9 mouse cellular contexts compared by ENCODE assay signal in genomic region chr17:26547771-26548170, GRCm38 (mm10). TPM values are rescaled to one million over a fixed set of nuclear protein-coding genes. Genes with fewer than 3 reads are reported as not detected.
DNase-seq lines count a peak whose midpoint lies in the region; ATAC-seq and TF ChIP-seq lines count a peak whose summit lies in the region.
"Had no signal": no experiment of that assay in that cellular context is flagged by ENCODE, and none has a peak within 500 bp of the region (broad histone marks: within the 10 kb centered on the region; RNA-seq: fewer than 3 reads in every experiment).

No protein-coding gene starts in this region.

- peak overlapping the region; percentile 56 for H3K9ac ChIP-seq in ES-Bruce4 (ENCODE audit: low read depth, poor library complexity, severe bottlenecking)
- no peak overlapping the region for H3K9ac ChIP-seq in embryonic facial prominence, embryonic 11.5 days (replicated peaks; ENCODE audit: low read length)
- no peak overlapping the region for H3K9ac ChIP-seq in forebrain, embryonic 12.5 days

- intact Hi-C loops in heart, postnatal 10 days (cut with DNase I), result loop anchor here (2.0 to 5.0 kb wide), 2 partner anchors 35 to 39 kb away; no protein-coding TSS in a partner anchor

- ATAC-seq in embryonic facial prominence, embryonic 11.5 days (replicated peaks; ENCODE audit: insufficient number of reproducible peaks, low FRiP score, low TSS enrichment, low read depth), result no peak
- no peak for ATAC-seq in forebrain, embryonic 12.5 days (ENCODE audit: low FRiP score)
- no peak for ATAC-seq in frontal cortex, adult (ENCODE audit: low TSS enrichment)

- no peaks in the 10 kb centered on the region for H3K9me3 ChIP-seq in ES-Bruce4 (replicated peaks; ENCODE audit: control insufficient read depth, insufficient read depth, low read length, poor library complexity, severe bottlenecking)
- no peaks in the 10 kb centered on the region for H3K9me3 ChIP-seq in embryonic facial prominence, embryonic 11.5 days (replicated peaks; ENCODE audit: control insufficient read depth, low read length)
- no peaks in the 10 kb centered on the region for H3K9me3 ChIP-seq in limb, embryonic 10.5 days (replicated peaks)
- H3K9me3 ChIP-seq in forebrain, embryonic 12.5 days, result no peaks in the 10 kb centered on the region

- H3K4me2 ChIP-seq in embryonic facial prominence, embryonic 11.5 days (ENCODE audit: low read depth, low read length), result no peak overlapping the region
- H3K4me2 ChIP-seq in forebrain, embryonic 12.5 days, result no peak overlapping the region

- peak overlapping the region; percentile 7; the same call in 1 of the 2 replicates for H3K4me3 ChIP-seq in ES-Bruce4 (ENCODE audit: low read depth, low read length)
- H3K4me3 ChIP-seq in embryonic facial prominence, embryonic 11.5 days (ENCODE audit: low read depth, low read length), result no peak overlapping the region
- no peak overlapping the region for H3K4me3 ChIP-seq in limb, embryonic 10.5 days
- no peak overlapping the region for H3K4me3 ChIP-seq in forebrain, embryonic 12.5 days (replicated peaks)

- peak; percentile 90 for TF ChIP-seq EP300 in ES-Bruce4 (IDR thresholded peaks at IDR 0.05; ENCODE audit: insufficient read depth, low read depth, low read length)

- no peaks in the 10 kb centered on the region for H3K27me3 ChIP-seq in ES-Bruce4 (ENCODE audit: control insufficient read depth, insufficient read depth, low read length, poor library complexity, severe bottlenecking)
- no peaks in the 10 kb centered on the region for H3K27me3 ChIP-seq in embryonic facial prominence, embryonic 11.5 days (ENCODE audit: control insufficient read depth, insufficient read depth, low read length)
- H3K27me3 ChIP-seq in limb, embryonic 10.5 days (ENCODE audit: low read depth, poor library complexity, severe bottlenecking), result peaks cover 17% of the 10 kb centered on the region; the same call in 1 of the 2 replicates
- H3K27me3 ChIP-seq in forebrain, embryonic 12.5 days, result peaks cover 20% of the 10 kb centered on the region

- peak; percentile 34 for DNase-seq in embryonic facial prominence, embryonic 11.5 days (ENCODE audit: low spot score)
- DNase-seq in heart, postnatal 10 days, result peak; percentile 79 to 84
- no peak for DNase-seq in limb, embryonic 10.5 days (ENCODE audit: low spot score)
- no peak for DNase-seq in frontal cortex, postnatal 25 days (ENCODE audit: low spot score in 2 of 2)
- no peak for DNase-seq in right cerebral cortex, adult 18-20 months
- DNase-seq: cerebellum, postnatal 10 days had no signal

- H3K4me1 ChIP-seq in ES-Bruce4 (ENCODE audit: control insufficient read depth, insufficient read depth, low read length), result peaks cover 17% of the 10 kb centered on the region
- H3K4me1 ChIP-seq in embryonic facial prominence, embryonic 11.5 days (ENCODE audit: control insufficient read depth, insufficient read depth, low read length), result no peaks in the 10 kb centered on the region
- peaks cover 20% of the 10 kb centered on the region for H3K4me1 ChIP-seq in limb, embryonic 10.5 days
- no peaks in the 10 kb centered on the region for H3K4me1 ChIP-seq in forebrain, embryonic 12.5 days

- TF ChIP-seq POLR2A in ES-Bruce4 (IDR thresholded peaks at IDR 0.05; ENCODE audit: insufficient read depth, low read length), result no peak

- peak overlapping the region; percentile 62 for H3K27ac ChIP-seq in ES-Bruce4 (ENCODE audit: insufficient read depth, low read length)
- H3K27ac ChIP-seq in embryonic facial prominence, embryonic 11.5 days (replicated peaks; ENCODE audit: low read depth, low read length), result no peak overlapping the region
- peak overlapping the region; percentile 64 for H3K27ac ChIP-seq in limb, embryonic 10.5 days
- no peak overlapping the region for H3K27ac ChIP-seq in forebrain, embryonic 12.5 days

- no peak for TF ChIP-seq CTCF in ES-Bruce4 (IDR thresholded peaks at IDR 0.05; ENCODE audit: low read depth, low read length)

- 28% methylated on average over 7 of the region's 7 CpGs for WGBS in embryonic facial prominence, embryonic 11.5 days
- WGBS in limb, embryonic 10.5 days, result 45% methylated on average over 7 of the region's 7 CpGs
- WGBS in forebrain, embryonic 12.5 days, result 43% methylated on average over 7 of the region's 7 CpGs

- H3K36me3 ChIP-seq in ES-Bruce4 (ENCODE audit: control insufficient read depth, insufficient read depth, low read length, poor library complexity, severe bottlenecking), result no peaks in the 10 kb centered on the region
- H3K36me3 ChIP-seq in embryonic facial prominence, embryonic 11.5 days (replicated peaks; ENCODE audit: control insufficient read depth, insufficient read depth, low read depth, low read length), result no peaks in the 10 kb centered on the region
- H3K36me3 ChIP-seq in limb, embryonic 10.5 days, result no peaks in the 10 kb centered on the region
- H3K36me3 ChIP-seq in forebrain, embryonic 12.5 days (replicated peaks), result no peaks in the 10 kb centered on the region

RNA-seq across cellular contexts. Expression of gene Ergic1, which starts 13.5 kb away (rescaled TPM):
- polyA plus RNA-seq in ES-Bruce4 (2011; ENCODE audit: insufficient read depth, insufficient read length, low read depth, missing spikeins), result 166 and 167 TPM in 2 replicates
- polyA plus RNA-seq in embryonic facial prominence, embryonic 11.5 days (2014; fragmentation: Nextera tagmentation; extraction: Ambion mirVana), result 133 and 138 TPM in 2 replicates
- 10 to 100 TPM; 84.4 to 87.8 TPM for total RNA-seq in heart, postnatal 10 days (2021)
- 114 and 121 TPM in 2 replicates for polyA plus RNA-seq in limb, embryonic 10.5 days (2016; fragmentation: Nextera tagmentation; extraction: Ambion mirVana)
- polyA plus RNA-seq in forebrain, embryonic 12.5 days (2016; fragmentation: Nextera tagmentation; extraction: Ambion mirVana), result 99.9 and 105 TPM in 2 replicates

RNA-seq across cellular contexts. Expression of gene Dusp1, which starts 14.2 kb away (rescaled TPM):
- 58.4 and 64.9 TPM in 2 replicates for polyA plus RNA-seq in ES-Bruce4 (2011; ENCODE audit: insufficient read depth, insufficient read length, low read depth, missing spikeins)
- polyA plus RNA-seq in embryonic facial prominence, embryonic 11.5 days (2014; fragmentation: Nextera tagmentation; extraction: Ambion mirVana), result 25.4 and 27.5 TPM in 2 replicates
- total RNA-seq in heart, postnatal 10 days (2021), result 100 to 1,000 TPM in 1 of 2 experiments, 10 to 100 TPM in 1; 60.1 to 100 TPM
- 23.5 and 26.1 TPM in 2 replicates for polyA plus RNA-seq in limb, embryonic 10.5 days (2016; fragmentation: Nextera tagmentation; extraction: Ambion mirVana)
- 39.8 and 47.2 TPM in 2 replicates for polyA plus RNA-seq in forebrain, embryonic 12.5 days (2016; fragmentation: Nextera tagmentation; extraction: Ambion mirVana)

Comparison
In these comparisons a context has a peak if more than half of its experiments do, and no peak if none do; other contexts are left out.
1. H3K27ac ChIP-seq: peak in ES-Bruce4 (single experiment) and limb, embryonic 10.5 days (single experiment); none in embryonic facial prominence, embryonic 11.5 days (single experiment) and forebrain, embryonic 12.5 days (single experiment).
2. DNase-seq: peak in embryonic facial prominence, embryonic 11.5 days (single experiment) and heart, postnatal 10 days (2 of 2); none in limb, embryonic 10.5 days (single experiment), frontal cortex, postnatal 25 days (0 of 2) and right cerebral cortex, adult 18-20 months (single experiment).